8 mouse cellular contexts compared by ENCODE assay signal in genomic region chr1:191002201-191002600, GRCm38 (mm10). TPM values are rescaled to one million over a fixed set of nuclear protein-coding genes. Genes with fewer than 3 reads are reported as not detected.
DNase-seq lines count a peak whose midpoint lies in the region; ATAC-seq and TF ChIP-seq lines count a peak whose summit lies in the region.
"Had no signal": no experiment of that assay in that cellular context is flagged by ENCODE, and none has a peak within 500 bp of the region (broad histone marks: within the 10 kb centered on the region; RNA-seq: fewer than 3 reads in every experiment).

No protein-coding gene starts in this region.

- WGBS in kidney, postnatal 0 days: 66% methylated on average over 6 of the region's 6 CpGs
- WGBS in kidney, embryonic 16.5 days: 60% methylated on average over 6 of the region's 6 CpGs
- WGBS in bone marrow, adult 2 months: 69% methylated on average over 6 of the region's 6 CpGs
- 66% methylated on average over 6 of the region's 6 CpGs for WGBS in forebrain, embryonic 15.5 days

- no peak for ATAC-seq in kidney, postnatal 0 days (replicated peaks; ENCODE audit: low FRiP score, low read depth)
- ATAC-seq in kidney, embryonic 16.5 days (ENCODE audit: low FRiP score, low TSS enrichment): no peak
- ATAC-seq in inflammation-experienced regulatory T-cells, adult 6 months: no peak
- no peak for ATAC-seq in forebrain, embryonic 15.5 days (replicated peaks)

- 0 out of 2 replicates have a peak, but pooled peaks cover 3% of the 10 kb centered on the region for H3K36me3 ChIP-seq in kidney, postnatal 0 days (ENCODE audit: insufficient read depth, low read length)
- no peaks in the 10 kb centered on the region for H3K36me3 ChIP-seq in kidney, embryonic 16.5 days (ENCODE audit: insufficient read depth, low read length)
- H3K36me3 ChIP-seq in ES-Bruce4 (ENCODE audit: control insufficient read depth, insufficient read depth, low read length, poor library complexity, severe bottlenecking): peaks cover 4% of the 10 kb centered on the region
- peaks cover 7% of the 10 kb centered on the region for H3K36me3 ChIP-seq in forebrain, embryonic 15.5 days

- no peak for TF ChIP-seq EP300 in ES-Bruce4 (IDR thresholded peaks at IDR 0.05; ENCODE audit: insufficient read depth, low read depth, low read length)

- H3K9me3 ChIP-seq in kidney, postnatal 0 days (replicated peaks; ENCODE audit: low read length): no peaks in the 10 kb centered on the region
- peaks cover 6% of the 10 kb centered on the region; the same call in 1 of the 2 replicates for H3K9me3 ChIP-seq in kidney, embryonic 16.5 days (ENCODE audit: low read length)
- no peaks in the 10 kb centered on the region for H3K9me3 ChIP-seq in ES-Bruce4 (replicated peaks; ENCODE audit: control insufficient read depth, insufficient read depth, low read length, poor library complexity, severe bottlenecking)
- H3K9me3 ChIP-seq in forebrain, embryonic 15.5 days: peaks cover 4% of the 10 kb centered on the region; the same call in 1 of the 2 replicates

- no peaks in the 10 kb centered on the region for H3K27me3 ChIP-seq in kidney, postnatal 0 days (ENCODE audit: insufficient read depth, low read length)
- no peaks in the 10 kb centered on the region for H3K27me3 ChIP-seq in kidney, embryonic 16.5 days (ENCODE audit: insufficient read depth, low read length)
- no peaks in the 10 kb centered on the region for H3K27me3 ChIP-seq in ES-Bruce4 (ENCODE audit: control insufficient read depth, insufficient read depth, low read length, poor library complexity, severe bottlenecking)
- H3K27me3 ChIP-seq in forebrain, embryonic 15.5 days: no peaks in the 10 kb centered on the region

- no peak for TF ChIP-seq POLR2A in ES-Bruce4 (IDR thresholded peaks at IDR 0.05; ENCODE audit: insufficient read depth, low read length)
- TF ChIP-seq POLR2A in bone marrow, adult 2 months (IDR thresholded peaks at IDR 0.05; ENCODE audit: borderline replicate concordance, control insufficient read depth, low read depth, low read length): no peak

- no peak overlapping the region for H3K4me2 ChIP-seq in kidney, postnatal 0 days (ENCODE audit: low read length)
- H3K4me2 ChIP-seq in kidney, embryonic 16.5 days (replicated peaks; ENCODE audit: low read depth, low read length): no peak overlapping the region
- no peak overlapping the region for H3K4me2 ChIP-seq in forebrain, embryonic 15.5 days (replicated peaks)

- no peak overlapping the region for H3K9ac ChIP-seq in kidney, postnatal 0 days (ENCODE audit: low read depth, low read length)
- H3K9ac ChIP-seq in kidney, embryonic 16.5 days (replicated peaks; ENCODE audit: low read length): no peak overlapping the region
- no peak overlapping the region for H3K9ac ChIP-seq in ES-Bruce4 (ENCODE audit: low read depth, poor library complexity, severe bottlenecking)
- H3K9ac ChIP-seq in forebrain, embryonic 15.5 days (replicated peaks): no peak overlapping the region

- no peak overlapping the region for H3K27ac ChIP-seq in kidney, postnatal 0 days
- H3K27ac ChIP-seq in kidney, embryonic 16.5 days (ENCODE audit: low read length): no peak overlapping the region
- no peak overlapping the region for H3K27ac ChIP-seq in ES-Bruce4 (ENCODE audit: insufficient read depth, low read length)
- no peak overlapping the region for H3K27ac ChIP-seq in bone marrow, adult 2 months (ENCODE audit: control insufficient read depth, insufficient read depth, low read depth, low read length, poor library complexity)
- H3K27ac ChIP-seq in forebrain, embryonic 15.5 days (replicated peaks): no peak overlapping the region

- H3K4me1 ChIP-seq in kidney, postnatal 0 days (replicated peaks; ENCODE audit: insufficient read depth, low read length): no peaks in the 10 kb centered on the region
- no peaks in the 10 kb centered on the region for H3K4me1 ChIP-seq in kidney, embryonic 16.5 days (ENCODE audit: insufficient read depth, low read length)
- H3K4me1 ChIP-seq in ES-Bruce4 (ENCODE audit: control insufficient read depth, insufficient read depth, low read length): no peaks in the 10 kb centered on the region
- H3K4me1 ChIP-seq in bone marrow, adult 2 months (ENCODE audit: control insufficient read depth, insufficient read depth, low read length): no peaks in the 10 kb centered on the region
- no peaks in the 10 kb centered on the region for H3K4me1 ChIP-seq in forebrain, embryonic 15.5 days

- DNase-seq in kidney, postnatal 0 days (ENCODE audit: low spot score): peak; percentile 65
- peak; percentile 42 for DNase-seq in lung, postnatal 36 days

- TF ChIP-seq CTCF in kidney, postnatal 0 days (IDR thresholded peaks at IDR 0.05; ENCODE audit: low read depth): peak; percentile 75
- TF ChIP-seq CTCF in ES-Bruce4 (IDR thresholded peaks at IDR 0.05; ENCODE audit: low read depth, low read length): peak; percentile 67
- peak; percentile 48; the same call in 1 of the 2 replicates for TF ChIP-seq CTCF in bone marrow, adult 2 months (IDR thresholded peaks at IDR 0.05; ENCODE audit: control insufficient read depth, insufficient read depth, low read length)

- no peak overlapping the region for H3K4me3 ChIP-seq in kidney, postnatal 0 days (replicated peaks; ENCODE audit: low read depth, low read length)
- no peak overlapping the region for H3K4me3 ChIP-seq in kidney, embryonic 16.5 days (ENCODE audit: low read length)
- no peak overlapping the region for H3K4me3 ChIP-seq in ES-Bruce4 (ENCODE audit: low read depth, low read length)
- H3K4me3 ChIP-seq in bone marrow, adult 2 months (replicated peaks; ENCODE audit: control insufficient read depth, low read depth, low read length): no peak overlapping the region
- no peak overlapping the region for H3K4me3 ChIP-seq in forebrain, embryonic 15.5 days

RNA-seq across cellular contexts. Expression of gene Vash2, which starts 23.1 kb away (rescaled TPM):
- 14.0 and 15.7 TPM in 2 replicates for polyA plus RNA-seq in kidney, postnatal 0 days (2015; fragmentation: Nextera tagmentation; extraction: Ambion mirVana)
- 27.0 and 29.3 TPM in 2 replicates for polyA plus RNA-seq in kidney, embryonic 16.5 days (2015; fragmentation: Nextera tagmentation; extraction: Ambion mirVana)
- polyA plus RNA-seq in ES-Bruce4 (2011; ENCODE audit: insufficient read depth, insufficient read length, low read depth, missing spikeins): 4.2 and 4.7 TPM in 2 replicates
- not detected in 2 replicates for polyA plus RNA-seq in bone marrow, adult 2 months (2011; ENCODE audit: insufficient read depth, insufficient read length, low replicate concordance, missing spikeins)
- polyA plus RNA-seq in inflammation-experienced regulatory T-cells, adult 6 months (2017; shearing (Covaris generic)): 1 to 10 TPM in 1 of 3 experiments, under 1 TPM in 2; 0.33 to 1.2 (median 0.59) TPM
- polyA plus RNA-seq in forebrain, embryonic 15.5 days (2015; fragmentation: Nextera tagmentation; extraction: Ambion mirVana): 84.1 and 88.7 TPM in 2 replicates

RNA-seq across cellular contexts. Expression of gene Flvcr1, which starts 23.8 kb away (rescaled TPM):
- 7.5 and 7.9 TPM in 2 replicates for polyA plus RNA-seq in kidney, postnatal 0 days (2015; fragmentation: Nextera tagmentation; extraction: Ambion mirVana)
- polyA plus RNA-seq in kidney, embryonic 16.5 days (2015; fragmentation: Nextera tagmentation; extraction: Ambion mirVana): 6.0 and 6.2 TPM in 2 replicates
- 8.3 and 10.0 TPM in 2 replicates for polyA plus RNA-seq in ES-Bruce4 (2011; ENCODE audit: insufficient read depth, insufficient read length, low read depth, missing spikeins)
- polyA plus RNA-seq in bone marrow, adult 2 months (2011; ENCODE audit: insufficient read depth, insufficient read length, low replicate concordance, missing spikeins): 5.2 and 5.7 TPM in 2 replicates
- polyA plus RNA-seq in inflammation-experienced regulatory T-cells, adult 6 months (2017; shearing (Covaris generic)): 10 to 100 TPM in 1 of 3 experiments, 1 to 10 TPM in 2; 5.9 to 10.2 (median 8.2) TPM
- 6.9 and 8.1 TPM in 2 replicates for polyA plus RNA-seq in forebrain, embryonic 15.5 days (2015; fragmentation: Nextera tagmentation; extraction: Ambion mirVana)

RNA-seq across cellular contexts. Expression of gene Spata45, which starts 34.2 kb away (rescaled TPM):
- not detected in 2 replicates for polyA plus RNA-seq in kidney, postnatal 0 days (2015; fragmentation: Nextera tagmentation; extraction: Ambion mirVana)
- polyA plus RNA-seq in kidney, embryonic 16.5 days (2015; fragmentation: Nextera tagmentation; extraction: Ambion mirVana): not detected in 2 replicates
- not detected in 2 replicates for polyA plus RNA-seq in ES-Bruce4 (2011; ENCODE audit: insufficient read depth, insufficient read length, low read depth, missing spikeins)
- not detected in 2 replicates for polyA plus RNA-seq in bone marrow, adult 2 months (2011; ENCODE audit: insufficient read depth, insufficient read length, low replicate concordance, missing spikeins)
- polyA plus RNA-seq in inflammation-experienced regulatory T-cells, adult 6 months (2017; shearing (Covaris generic)): 1 to 10 TPM in 1 of 3 experiments, not detected in 2; 1.1 TPM
- polyA plus RNA-seq in forebrain, embryonic 15.5 days (2015; fragmentation: Nextera tagmentation; extraction: Ambion mirVana): not detected in 2 replicates
- polyA plus RNA-seq: lung, embryonic 16.5 days had no signal
